Mouse (Mus musculus): Measurements from ENCODE around the gene Usp6nl.

Usp6nl gene

DNA sequence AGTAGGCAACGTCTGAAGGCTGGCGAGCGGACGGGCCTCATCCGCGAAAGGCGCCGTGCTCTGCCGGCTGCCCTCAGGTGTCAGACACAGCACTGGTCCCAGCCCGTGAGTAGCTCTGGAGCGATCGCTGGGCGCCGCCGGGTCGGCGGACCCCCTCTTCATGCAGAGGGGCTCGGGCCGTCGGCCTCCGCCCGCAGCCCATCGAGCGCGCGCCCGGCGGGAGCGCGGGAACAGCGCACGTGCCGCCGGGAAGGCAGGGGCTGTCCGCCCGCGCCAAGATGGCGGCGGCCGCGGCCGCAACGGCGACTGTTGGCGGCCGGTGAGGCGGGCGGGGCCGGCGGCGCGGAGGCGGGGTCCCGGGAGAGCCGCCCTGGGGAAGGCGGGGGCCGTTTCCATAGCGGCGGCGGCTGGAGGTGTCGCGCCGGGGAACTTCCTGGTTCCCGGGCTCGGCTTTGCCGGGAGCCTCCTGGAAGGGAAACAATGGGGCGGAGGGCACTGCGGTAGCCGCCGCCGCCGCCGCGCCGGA, at the start of gene Usp6nl:
Gene Usp6nl (plus strand): TSS at position 292 of the 526 bp plus-strand sequence.
- DNase-seq = peak; percentile 76

DNA sequence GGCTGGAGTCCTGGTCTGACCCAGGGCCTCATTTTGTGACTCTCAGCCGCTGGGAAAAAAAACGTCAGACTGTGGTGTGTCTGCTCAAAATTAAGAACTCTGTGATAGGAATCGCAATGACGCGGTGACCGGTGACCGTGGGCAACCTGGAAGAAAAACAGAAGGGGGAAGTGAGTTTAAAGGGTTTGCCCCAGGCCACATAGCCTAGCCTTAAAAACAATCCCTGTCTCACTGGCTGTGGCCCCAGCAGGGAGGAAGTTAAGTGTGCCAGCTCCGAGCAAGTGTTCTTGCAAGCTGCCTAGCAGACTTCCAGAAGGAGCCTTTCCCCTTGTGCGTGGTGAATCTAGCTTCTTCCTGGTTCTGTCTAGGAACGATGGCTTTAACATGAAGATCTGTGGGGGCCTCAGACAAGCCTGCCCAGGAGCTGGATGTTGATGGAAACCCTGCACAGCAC, 49.0 kb upstream of the Usp6nl start:
- DNase-seq = no peak

DNA sequence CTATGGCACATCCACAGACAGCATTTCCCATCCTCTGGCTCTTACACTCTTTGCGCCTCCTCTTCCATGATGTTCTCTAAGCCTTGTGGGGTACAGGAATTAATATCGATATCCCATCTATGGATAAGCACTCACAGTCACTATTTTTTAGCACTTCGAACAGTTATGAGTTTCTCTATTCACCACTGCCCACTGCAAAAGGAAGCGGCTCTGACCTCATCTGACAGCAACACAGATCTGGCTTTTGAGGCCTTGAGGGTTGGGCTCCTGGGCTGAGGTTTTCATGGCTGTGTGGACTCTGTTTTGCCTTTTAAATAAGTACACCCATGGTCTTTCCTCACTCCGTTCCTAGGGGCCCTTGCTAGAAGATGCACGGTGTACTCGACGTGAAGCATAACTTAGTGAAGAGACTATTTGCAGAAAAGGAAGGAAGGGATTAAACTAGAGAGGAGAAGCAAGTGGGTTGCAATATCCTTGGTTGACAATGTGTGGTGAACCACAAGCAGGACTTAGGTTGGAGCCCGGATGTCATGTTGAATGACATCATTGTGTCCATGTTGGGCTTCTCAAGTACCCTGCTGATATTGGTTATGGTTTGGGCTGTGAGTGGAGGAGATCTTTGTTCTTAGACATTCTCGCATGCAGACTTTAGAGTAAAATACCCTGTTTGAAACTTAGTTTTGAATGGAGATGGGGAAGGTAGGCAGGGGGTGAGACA, 43.5 kb upstream of the Usp6nl start:
- DNase-seq = no peak

DNA sequence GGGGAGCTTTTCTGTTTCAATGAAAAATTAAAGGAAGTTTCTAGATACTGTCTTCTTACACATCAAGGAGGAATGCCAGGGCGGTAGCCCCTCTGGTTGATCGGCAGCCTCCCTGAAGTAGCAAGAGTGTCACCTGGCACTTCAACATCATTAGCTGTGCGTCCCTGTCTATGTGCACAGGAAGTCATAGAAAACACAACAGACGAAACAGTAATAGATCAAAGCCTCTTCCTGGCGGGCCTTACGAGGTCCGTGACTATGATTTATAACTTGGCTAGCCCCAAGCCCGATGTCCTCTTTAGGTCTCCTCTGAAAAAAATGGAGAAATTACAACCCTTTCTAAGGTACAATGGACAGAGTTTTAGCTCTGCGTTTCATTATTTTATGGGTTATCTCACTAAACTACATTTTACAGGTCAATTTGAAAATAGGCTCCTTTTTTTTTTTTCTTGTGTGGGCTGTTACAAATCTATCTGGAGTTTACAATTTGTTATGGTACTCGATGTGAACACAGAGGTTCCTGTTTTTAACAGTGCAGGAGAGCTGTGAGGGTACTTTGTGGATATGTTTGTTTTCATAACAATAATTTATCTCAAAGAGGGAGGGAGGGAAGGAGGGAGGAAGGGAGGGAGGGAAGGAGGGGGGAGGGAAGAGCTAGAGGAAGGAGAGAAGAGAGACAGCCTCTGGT, 42.7 kb upstream of the Usp6nl start:
- DNase-seq = no peak

DNA sequence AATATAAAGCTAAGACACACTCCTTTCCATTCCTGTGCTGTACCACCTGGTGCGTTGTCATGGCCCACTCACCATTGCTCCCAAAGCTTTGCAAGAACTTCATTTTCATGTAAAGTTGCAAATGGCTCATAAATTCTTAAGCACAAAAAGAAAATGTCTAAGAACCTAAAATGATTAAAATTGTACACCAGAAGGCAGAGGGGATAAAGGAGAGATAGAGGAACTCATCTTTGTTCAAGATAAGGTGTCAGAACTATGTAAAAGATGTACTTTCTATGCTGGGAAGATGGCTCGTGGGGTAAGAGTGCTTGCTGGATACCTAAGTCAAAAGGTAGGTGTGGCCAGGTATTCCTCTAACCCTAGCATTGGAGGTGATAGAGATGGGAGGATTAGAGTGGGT, 38.9 kb upstream of the Usp6nl start:
- DNase-seq = no peak

DNA sequence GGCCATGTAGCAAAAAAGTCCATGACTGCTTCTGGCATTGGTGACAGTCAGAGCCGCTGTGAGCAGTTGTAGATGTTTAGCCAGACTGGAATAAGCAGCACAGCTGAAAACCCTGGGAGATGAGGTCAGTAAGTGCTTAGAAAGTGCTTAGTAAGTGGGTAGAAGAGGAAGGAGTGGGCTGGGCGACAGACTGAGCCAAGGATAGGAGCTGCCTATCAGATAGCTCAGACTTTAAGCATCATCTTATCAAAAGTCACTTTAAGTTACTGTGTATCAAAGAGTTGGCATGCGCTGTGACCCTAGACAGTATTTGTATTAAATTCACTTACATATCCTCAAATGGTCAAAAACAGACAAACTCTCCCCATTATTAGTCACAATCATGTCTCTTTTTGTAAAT, 37.7 kb upstream of the Usp6nl start:
- no peak for DNase-seq

DNA sequence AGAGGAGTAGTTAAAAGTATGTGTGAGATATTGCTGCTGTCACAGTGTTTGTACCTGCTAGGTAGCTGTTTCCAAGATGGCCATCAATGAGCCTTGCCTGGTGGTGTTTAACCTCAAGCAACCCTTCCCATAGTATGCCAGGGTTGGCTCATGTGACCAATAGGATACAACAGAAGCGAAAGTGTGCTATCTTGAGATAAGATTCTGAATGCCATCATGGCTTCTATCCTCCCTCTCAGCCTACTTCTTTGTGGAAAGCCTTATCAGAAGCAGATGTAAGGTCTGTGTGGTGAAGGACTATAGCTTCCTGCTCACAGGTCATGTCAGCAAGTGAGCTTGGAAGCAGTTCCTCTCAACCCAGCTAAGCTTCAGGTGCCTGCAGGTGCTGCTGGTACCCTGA, 36.7 kb upstream of the Usp6nl start:
- DNase-seq = no peak

DNA sequence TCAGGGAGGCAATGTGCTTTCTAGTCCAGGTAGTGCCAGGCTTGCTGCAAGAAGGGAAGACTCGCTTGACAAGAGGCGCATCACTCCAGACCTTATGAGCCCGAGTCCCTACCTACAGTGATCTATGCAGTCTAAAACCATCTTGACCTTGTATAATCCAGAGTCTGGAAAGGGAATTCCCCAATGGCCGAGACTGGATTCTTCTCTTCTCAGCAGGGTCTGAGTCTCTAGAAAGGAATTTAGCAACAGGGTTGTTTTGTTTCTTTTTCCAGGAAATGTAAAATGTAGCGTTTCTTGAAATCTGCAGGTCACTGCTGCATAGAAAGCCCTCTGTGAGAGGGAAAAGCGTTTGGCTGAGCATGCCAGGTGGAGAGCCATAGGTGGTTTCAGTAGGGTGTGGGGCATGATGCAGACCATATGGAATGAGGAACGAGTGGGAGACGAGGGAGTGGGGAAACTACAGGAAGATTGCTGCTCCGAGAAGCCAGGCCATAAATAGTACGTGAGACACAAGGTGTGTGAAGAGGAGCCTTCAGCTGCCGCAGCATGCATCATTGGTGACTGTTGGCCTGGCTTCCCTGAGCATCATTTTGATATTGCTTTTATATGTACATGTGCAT, 28.5 kb upstream of the Usp6nl start:
- peak; percentile 31 for DNase-seq

DNA sequence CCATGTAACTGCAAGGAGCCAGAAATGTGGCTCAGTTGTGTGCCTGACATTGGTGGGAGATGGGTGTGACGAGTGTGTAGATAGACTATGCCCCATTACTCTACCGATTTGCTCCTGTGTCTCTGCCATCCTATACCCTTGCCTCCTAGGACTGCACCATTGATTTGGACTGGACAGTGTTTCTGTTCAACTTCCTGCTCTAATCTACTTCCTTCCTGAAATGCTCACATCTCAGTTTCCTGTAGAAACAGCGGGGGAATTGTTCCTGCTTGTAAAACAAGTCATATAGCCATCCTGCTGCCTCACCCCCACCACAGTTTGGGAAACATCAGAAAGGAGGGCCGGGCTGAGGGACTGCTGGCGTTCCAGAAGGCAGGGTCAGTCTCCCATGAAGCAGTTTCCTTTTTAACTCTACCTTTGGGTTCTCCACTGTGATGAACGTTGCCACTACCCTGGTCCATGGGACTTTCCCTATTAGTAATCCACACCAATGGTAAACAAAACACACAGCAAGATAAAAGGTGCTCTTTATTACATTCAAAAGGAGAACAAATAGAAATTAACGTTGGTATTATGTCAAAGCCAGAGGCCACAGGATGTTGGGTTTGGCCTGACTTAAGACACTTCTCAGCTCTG, 27.4 kb upstream of the Usp6nl start:
- no peak for DNase-seq

DNA sequence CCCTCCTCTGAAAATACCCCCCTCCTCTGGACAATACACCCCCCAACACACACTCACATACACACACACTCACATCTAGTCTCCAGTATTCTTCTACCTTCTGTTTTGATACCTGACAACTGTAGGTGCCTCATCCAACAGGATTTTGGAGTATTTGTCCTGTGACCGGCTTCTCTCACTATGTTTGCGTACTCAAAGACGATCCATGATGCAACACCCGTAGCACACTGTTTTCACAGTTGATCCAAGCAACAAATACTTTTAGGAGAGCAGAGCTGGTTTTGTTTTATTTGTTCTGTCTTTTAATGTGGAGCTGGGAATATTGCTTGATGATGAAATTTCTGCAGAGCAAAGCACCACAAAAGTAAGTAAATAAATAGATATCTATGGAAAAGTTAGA, 17.7 kb upstream of the Usp6nl start:
- no peak for DNase-seq

DNA sequence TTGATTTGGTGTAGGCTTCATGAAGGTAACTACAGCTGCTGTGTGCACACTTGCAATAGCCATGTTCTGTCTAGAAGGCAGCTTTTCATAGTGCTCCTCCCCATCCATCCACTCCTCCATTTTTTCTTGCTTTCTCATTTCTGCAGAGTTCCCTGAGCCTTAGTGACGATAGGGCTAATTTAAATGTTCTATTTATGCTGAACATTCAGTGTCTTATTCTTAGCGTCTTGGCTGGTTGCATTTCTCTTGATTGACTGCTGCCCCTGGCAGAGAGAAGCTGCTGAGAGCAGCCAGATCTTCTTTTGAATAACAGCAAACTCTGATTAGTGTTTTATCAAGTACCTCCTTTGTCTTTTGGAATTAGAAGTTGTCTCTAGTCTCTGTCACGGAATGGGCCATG, 15.6 kb upstream of the Usp6nl start:
- DNase-seq = no peak

DNA sequence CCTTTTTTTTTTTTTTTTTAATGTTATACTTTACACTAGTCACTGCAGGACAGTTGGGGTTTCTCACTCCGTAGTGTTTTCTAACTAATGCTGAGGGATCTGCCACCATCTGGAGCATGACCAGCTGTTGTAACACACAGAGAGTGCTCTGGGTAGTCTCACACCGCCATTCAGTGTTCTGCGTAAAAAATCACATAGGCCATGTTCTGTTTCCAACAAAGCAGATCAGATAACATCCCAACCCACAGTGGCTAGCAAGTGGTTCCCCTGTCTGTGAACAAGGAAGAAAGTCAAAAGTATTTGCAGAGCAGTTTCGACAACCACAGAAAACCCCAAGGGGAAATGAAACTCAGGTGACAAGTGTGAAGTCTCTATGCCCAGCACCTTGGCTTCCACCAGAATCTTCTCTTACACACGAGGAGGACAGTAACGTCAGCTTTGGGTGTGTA, 13.1 kb upstream of the Usp6nl start:
- DNase-seq = no peak

DNA sequence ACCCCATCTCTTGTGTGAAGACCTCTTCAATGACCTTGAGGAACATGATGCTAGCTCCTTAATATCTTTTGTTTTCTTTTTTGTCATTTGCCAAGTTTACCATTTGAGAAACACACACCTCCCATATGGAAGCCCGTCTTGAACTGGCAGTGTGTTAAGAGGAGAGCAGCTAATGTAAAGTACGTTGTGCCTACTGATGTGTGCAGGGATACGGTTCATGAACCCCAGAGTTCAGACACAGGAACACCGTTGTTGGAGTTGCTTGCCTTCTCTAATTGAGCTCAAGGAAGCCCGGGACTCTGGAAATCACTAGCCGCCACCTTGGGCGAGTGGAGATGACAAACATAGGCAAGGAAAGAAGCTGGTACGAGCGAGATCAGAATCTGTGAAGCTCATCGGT, 9.7 kb upstream of the Usp6nl start:
- DNase-seq = no peak

DNA sequence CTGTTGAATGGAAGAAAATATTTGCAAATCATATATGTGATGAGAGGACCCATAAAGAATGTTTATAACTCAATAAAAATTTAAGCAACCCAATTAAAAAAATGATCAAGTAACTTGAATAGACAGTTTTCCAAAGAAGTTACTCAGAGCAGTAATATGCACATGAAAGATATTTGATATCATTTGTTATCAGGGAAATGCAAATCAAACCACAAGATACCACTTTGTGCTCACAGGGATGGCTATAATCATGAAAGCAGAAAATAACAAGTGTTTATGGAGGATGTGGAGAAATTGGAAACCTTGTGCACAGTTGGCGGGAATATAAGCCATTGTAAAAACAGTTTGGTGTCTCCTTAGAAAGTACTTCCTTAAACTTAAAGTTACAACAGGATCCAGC, 8.7 kb upstream of the Usp6nl start:
- no peak for DNase-seq

DNA sequence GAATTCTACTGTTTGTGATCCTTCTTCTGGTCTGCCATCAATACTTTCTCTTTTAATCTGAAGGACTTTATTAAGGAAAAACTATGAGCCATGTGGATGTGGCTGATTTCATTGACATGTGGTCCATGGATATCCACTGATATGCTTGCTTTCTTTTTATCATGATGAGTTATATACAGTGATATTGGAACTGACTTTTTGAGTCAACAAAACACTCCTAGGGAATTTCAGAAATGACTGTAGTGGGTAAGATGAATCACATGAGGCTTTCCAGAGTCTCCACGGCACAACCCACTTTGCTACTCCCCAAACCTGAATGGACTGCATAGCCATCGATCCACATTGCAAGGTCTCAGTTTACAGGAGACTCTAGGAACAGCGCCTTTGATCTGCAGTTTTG, 2.3 kb upstream of the Usp6nl start:
- DNase-seq = no peak

DNA sequence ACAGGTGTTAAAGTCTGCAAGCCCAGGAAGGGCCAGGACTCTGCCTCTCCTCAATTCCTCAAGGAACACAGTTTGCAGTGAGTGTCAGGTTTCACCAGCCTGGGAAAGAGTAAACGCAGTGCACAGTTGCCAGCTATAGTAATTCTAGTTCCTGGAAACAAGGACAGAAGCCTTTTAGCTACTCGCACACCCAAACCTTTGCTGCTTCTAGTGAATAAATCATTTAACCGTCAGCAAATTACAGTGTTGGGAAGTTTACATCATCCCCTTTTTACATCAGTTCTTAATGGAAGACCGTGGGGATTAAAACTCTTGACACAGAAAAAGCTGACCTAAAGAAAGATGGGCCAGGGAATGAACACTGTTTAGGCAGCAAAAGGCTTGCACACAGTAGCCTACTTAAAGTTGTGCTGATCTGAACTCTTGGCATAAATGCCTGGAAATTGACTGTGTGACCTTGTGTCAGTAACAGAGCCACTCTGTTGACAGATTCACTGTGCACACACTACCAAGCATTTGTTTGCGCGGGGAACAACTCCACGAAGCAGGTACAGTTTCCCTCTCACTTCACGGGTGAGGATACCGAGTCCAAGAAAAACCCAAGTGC, 595 bp upstream of the Usp6nl start:
- DNase-seq = peak; percentile 34

DNA sequence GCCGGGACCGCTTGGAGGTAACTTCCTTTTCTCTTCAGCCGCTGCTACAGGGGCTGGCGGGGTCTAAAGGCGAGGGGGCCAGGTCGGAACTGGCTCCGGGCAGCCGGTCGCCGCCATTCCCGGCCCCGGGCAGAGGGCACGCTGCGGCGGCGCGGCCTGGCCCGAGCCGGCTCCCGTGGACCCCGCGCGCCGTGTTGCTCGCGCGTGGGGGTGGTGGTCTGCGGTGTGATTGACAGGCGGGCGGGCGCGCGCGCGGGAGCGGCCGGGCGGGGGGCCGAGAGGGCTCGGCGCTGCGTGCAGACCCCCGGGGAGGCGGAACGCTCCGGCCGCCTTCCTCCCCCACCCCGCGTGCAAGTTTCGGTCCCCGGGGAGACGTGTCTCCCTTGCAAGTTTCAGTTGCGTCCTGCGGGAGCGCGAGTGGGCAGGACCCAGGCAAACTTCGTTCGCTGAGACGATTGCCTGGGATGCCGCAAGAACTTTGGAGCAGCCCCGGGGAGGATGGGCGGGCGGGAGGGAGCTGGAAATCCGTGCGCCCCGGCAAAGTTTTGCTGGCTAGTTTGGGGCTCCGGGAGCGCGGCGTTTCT, 563 bp downstream of the Usp6nl start:
- peak; percentile 55 for DNase-seq

DNA sequence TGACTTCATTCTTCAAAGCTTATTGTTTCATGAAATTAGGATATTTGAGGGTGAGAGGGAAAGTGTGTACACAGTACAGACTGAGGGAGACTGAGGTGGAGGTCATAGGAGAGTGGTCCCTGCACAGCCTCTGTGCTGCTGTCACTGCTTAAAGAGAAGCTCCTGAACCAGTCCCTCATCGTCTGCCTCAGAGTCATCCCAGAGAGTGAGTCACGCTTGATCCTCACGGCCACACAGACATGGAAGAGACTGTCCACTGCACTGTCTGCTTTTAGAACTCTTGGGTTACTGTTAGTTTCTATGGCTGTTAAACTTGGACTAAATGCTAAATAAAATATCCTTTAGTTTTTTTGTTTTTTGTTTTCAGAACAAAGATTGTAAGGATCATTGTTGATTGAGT, 3.2 kb downstream of the Usp6nl start:
- DNase-seq = no peak

DNA sequence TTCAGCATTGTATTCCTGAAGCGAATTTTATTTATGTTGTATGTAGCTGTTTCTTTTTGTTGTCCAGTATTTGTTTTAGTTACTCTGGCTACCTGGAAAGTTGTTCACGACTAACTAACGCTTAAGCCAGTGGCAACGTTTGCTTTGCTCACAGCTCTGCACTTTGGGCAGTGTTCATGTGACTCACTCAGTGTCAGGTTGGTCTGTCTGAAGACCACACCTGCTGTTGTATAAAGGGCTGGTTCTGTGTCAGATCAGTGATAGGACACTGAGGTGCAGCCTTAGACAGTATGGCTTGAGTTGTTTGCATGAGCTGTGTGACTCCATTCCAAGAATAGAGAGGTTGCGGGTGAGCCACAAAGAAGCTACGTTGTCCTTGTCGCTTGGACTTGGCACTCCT, 6.5 kb downstream of the Usp6nl start:
- DNase-seq = no peak

DNA sequence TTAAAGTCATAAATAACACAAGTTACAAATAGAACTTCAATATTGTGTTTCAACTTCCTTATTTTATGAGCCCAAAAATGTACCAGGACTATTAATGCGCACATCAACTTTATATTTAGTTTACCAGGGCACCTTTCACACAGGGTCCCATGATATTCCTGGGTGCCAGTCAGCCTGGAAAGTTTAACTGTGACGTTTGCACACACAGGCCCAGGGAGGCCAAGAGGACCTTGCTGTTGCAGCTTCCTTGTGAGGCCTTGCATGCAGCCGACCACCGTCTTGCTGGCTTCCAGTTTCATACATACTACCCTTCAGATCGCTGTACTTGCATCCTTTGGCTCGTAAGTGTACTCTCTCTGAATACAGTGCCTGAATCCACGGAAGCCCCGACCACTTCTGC, 8.3 kb downstream of the Usp6nl start:
- no peak for DNase-seq

DNA sequence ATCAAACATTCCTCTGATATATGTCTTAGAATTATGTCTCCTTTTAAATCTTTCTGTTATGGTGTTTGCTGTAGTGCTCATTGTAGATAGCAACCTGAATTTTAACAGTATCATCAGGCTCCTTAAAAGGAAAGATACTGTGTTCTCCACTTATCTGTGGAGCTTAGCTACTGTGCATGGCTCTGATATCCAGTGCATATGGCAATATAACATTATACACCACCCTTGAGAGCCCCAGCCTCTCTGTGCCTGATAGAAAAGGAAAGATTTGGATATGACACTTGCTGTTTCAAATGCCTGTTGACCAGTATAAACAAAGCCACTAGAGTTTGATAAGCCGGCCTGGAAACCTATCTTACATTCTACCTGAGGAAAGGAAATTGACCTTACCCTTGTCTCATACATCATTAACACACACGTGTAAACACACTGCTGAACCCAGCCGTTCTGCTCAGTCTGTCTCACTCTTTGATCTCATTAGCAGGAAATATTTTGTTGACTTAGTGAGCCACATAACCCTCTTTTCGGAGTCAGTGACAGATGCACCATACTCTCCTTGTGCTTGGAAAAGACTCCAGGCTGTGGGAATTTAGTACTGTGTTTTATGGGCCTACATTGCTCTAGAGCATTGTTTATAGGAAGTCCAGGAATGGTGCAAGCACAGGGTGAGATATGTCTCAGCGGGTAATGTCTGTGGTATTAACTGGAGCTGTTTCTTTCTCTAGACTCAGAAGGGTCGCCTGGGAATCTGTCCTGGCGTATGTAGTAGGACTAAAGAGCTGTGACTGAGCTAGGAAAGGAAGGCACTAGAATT, 9.1 kb downstream of the Usp6nl start:
- no peak for DNase-seq

DNA sequence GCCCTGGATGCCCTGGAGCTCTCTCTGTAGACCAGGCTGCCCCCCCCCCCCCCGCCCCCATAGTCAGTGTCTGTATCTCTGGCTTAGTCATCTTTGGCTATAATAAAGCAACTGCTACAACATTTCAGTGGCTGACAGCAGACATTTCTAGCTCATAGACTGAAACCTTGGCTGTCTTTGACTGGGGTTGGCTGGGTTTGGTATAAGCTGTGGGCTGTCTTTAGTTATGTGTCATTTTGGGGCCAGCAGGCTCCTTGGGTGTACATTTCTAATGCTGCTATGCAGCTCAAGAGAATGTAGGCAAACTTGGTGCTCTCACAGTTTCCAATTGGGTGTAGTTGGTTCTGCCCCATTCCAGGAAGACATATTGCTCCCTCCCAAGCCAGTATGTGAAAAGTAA, 11.1 kb downstream of the Usp6nl start:
- no peak for DNase-seq
